Mouse (Mus musculus) ES-E14 (cell line): ENCODE data around the gene Morc4. TPM values are rescaled to one million over a fixed set of nuclear protein-coding genes. Genes with fewer than 3 reads are reported as not detected.

Source experiments
- DNase-seq: peaks from one replicate; pipeline ENCODE4 v3.0.0-alpha.2; 2013; ENCODE audit warnings: low read depth, low spot score
- H3K27ac ChIP-seq: 2 replicates; pipeline ENCODE4 v1.5.1; 2012; ENCODE audit warnings: low read depth, mild to moderate bottlenecking, low read length, moderate library complexity, mixed read lengths; ENCODE audit not compliant: poor library complexity, insufficient read depth, severe bottlenecking
- H3K36me3 ChIP-seq: 2 replicates; pipeline ENCODE4 v1.6.1; 2012; ENCODE audit warnings: mild to moderate bottlenecking, low read length, moderate library complexity, mixed read lengths; ENCODE audit not compliant: control insufficient read depth, poor library complexity, insufficient read depth, severe bottlenecking
- H3K4me1 ChIP-seq, 2 experiments: fragments of 150-350 bp in 1 of 2; sonication (generic) in 1 of 2; 2 replicates each; pipeline ENCODE4 v1.6.1; 2012; ENCODE audit warnings: low read length in 2 of 2, mild to moderate bottlenecking in 1 of 2, mixed read lengths in 1 of 2; ENCODE audit not compliant: control insufficient read depth in 2 of 2, insufficient read depth in 2 of 2, poor library complexity in 1 of 2
- H3K4me3 ChIP-seq, 2 experiments: fragments of 150-350 bp in 1 of 2; sonication (generic) in 1 of 2; 2 replicates each; pipeline ENCODE4 v1.5.1; 2012; ENCODE audit warnings: low read length in 2 of 2, low read depth in 1 of 2, mild to moderate bottlenecking in 1 of 2, mixed read lengths in 1 of 2; ENCODE audit not compliant: insufficient read depth in 1 of 2, poor library complexity in 1 of 2, severe bottlenecking in 1 of 2
- H3K9ac ChIP-seq: 2 replicates; pipeline ENCODE4 v1.6.1; 2012; ENCODE audit warnings: low read depth, mild to moderate bottlenecking, low read length, mixed read lengths; ENCODE audit not compliant: poor library complexity, insufficient read depth, severe bottlenecking
- H3K9me3 ChIP-seq: fragments of 150-350 bp; sonication (generic); 2 replicates; pipeline ENCODE4 v1.6.1; 2012; ENCODE audit warnings: low read depth, mild to moderate bottlenecking, low read length; ENCODE audit not compliant: control insufficient read depth, insufficient read depth
- CHD2 ChIP-seq: IDR thresholded peaks from 2 replicates; pipeline ENCODE4 v1.6.1; 2014; ENCODE audit warnings: mild to moderate bottlenecking, low read depth, low read length, inconsistent platforms
- HCFC1 ChIP-seq: IDR thresholded peaks from 2 replicates; pipeline ENCODE4 v1.6.1; 2012; ENCODE audit warnings: low read length, inconsistent platforms, borderline replicate concordance; ENCODE audit not compliant: insufficient read depth
- MAFK ChIP-seq: IDR thresholded peaks from 2 replicates; pipeline ENCODE4 v1.6.1; 2014; ENCODE audit warnings: mild to moderate bottlenecking, low read depth, low read length, inconsistent platforms; ENCODE audit not compliant: insufficient read depth
- ZC3H11A ChIP-seq: IDR thresholded peaks from 2 replicates; pipeline ENCODE4 v1.6.1; 2012; ENCODE audit warnings: low read depth, mild to moderate bottlenecking, inconsistent platforms, low read length, borderline replicate concordance
- ZNF384 ChIP-seq: IDR thresholded peaks from 2 replicates; pipeline ENCODE4 v1.6.1; 2012; ENCODE audit warnings: low read depth, low read length, inconsistent platforms
- in situ Hi-C, 2 experiments: fragments of 600-800 bp; cut with MboI; formaldehyde crosslinking; loops; one replicate each; pipeline ENCODE4 v1.15.1; 2025; ENCODE audit warnings: low sequenced_read_pairs in 2 of 2, inconsistent platforms in 1 of 2; ENCODE audit not compliant: unreplicated experiment in 2 of 2
- total RNA-seq: library from RNA; depleted of rRNA; stranded (reverse); fragments of 300-350 nt; gene quantifications from 2 replicates; pipeline ENCODE4 v1.2.3, GENCODE M21; 2012; rRNA removed

Morc4 gene
- total RNA-seq, 1 experiment = 8.0 TPM

GRCm38 (mm10) chrX:139775084-139775612 lies 96.3 kb downstream of the Morc4 start:
- Histone ChIP-seq H3K36me3 (peaks cover under 1% of the 10 kb centered on the region), H3K9ac (no peak overlapping the region), H3K4me1 (peaks cover 0 to 2% of the 10 kb centered on the region in 2 experiments; a peak in 1 of 4 replicates), H3K4me3 (no peak overlapping the region), H3K27ac (no peak overlapping the region), H3K9me3 (no peaks in the 10 kb centered on the region)
- no peak for DNase-seq
- in situ Hi-C loops = loop anchor here (5.0 to 10.0 kb wide), 2 partner anchors 57 to 60 kb away; no protein-coding TSS in a partner anchor
- no peak for TF ChIP-seq MAFK
- no peak for TF ChIP-seq ZNF384
- no peak for TF ChIP-seq CHD2
- TF ChIP-seq HCFC1 = no peak
- no peak for TF ChIP-seq ZC3H11A

DNA sequence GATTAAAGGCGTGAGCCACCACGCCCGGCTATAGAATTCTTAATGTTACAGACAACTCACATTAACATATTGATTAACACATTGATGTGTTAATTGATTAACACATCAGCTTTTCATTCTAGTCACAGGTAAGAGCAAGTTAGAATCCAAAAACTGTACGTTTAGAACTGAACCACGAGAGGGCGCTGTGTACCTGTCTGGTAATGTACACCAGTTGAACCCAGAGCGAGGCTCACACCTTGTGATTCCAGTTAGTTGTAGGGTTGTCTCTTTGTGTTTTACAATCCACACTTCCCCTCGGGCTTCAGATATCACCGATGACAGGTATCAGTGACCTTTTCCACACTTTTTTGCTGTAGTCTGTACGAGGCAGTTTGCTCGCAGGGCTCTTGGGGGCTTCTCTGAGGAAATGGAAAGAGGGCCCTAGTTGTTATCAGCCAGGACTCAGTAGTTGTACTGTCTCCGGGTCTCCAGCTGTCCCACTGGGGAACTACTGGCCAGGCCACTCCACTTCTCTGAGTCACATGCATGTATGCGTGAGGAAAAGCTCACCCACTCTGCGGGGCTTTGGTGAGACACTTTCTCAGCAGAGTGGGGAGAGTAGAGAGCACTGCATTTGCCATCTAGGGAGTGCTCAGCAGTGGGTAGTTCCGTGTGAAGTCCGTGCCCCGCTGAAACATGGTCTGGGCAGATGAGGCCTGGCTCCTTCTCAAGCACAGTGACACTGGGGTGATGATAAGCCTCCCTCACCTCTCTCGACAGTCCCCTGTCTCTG lies 97.0 kb downstream of the Morc4 start:
- H3K9me3 ChIP-seq = no peaks in the 10 kb centered on the region
- H3K4me1 ChIP-seq = peaks cover 0 to 2% of the 10 kb centered on the region in 2 experiments; a peak in 1 of 4 replicates
- H3K36me3 ChIP-seq = no peaks in the 10 kb centered on the region; the same call in 1 of the 2 replicates
- DNase-seq = peak; percentile 52
- H3K27ac ChIP-seq = no peak overlapping the region
- in situ Hi-C loops = loop anchor here (5.0 to 10.0 kb wide), 2 partner anchors 58 to 60 kb away; no protein-coding TSS in a partner anchor
- peak overlapping the region in 1 of 2 experiments; percentile 30; a peak in 1 of 4 replicates for H3K4me3 ChIP-seq
- no peak overlapping the region for H3K9ac ChIP-seq
- TF ChIP-seq MAFK (no peak), HCFC1 (no peak), ZC3H11A (peak; percentile 73), ZNF384 (no peak)

Other genes with a start within 250 kb of the Morc4 start
- gene Tbc1d8b, start 186.7 kb downstream of the Morc4 start, total RNA-seq = 0.85 and 1.9 TPM in 2 replicates
- not detected in 2 replicates for gene Gm15013, start 157.2 kb downstream of the Morc4 start, total RNA-seq
- gene Ripply1, start 89.3 kb downstream of the Morc4 start, total RNA-seq = 6.9 and 7.5 TPM in 2 replicates
- gene Cldn2, start 70.8 kb downstream of the Morc4 start, total RNA-seq = 0.48 and 0.67 TPM in 2 replicates
- 20.7 and 20.8 TPM in 2 replicates for gene Rbm41, start 126.9 kb upstream of the Morc4 start, total RNA-seq
- gene Nup62cl, start 191.0 kb upstream of the Morc4 start, total RNA-seq = 62.8 and 112 TPM in 2 replicates
- not detected in 2 replicates for gene Pih1h3b, start 191.2 kb upstream of the Morc4 start, total RNA-seq